Mouse (Mus musculus): ENCODE results near the gene Tanc2. TPM values are rescaled to one million over a fixed set of nuclear protein-coding genes. Genes with fewer than 3 reads are reported as not detected.

Gene Tanc2
- polyA plus RNA-seq, 1 experiment from 2014 or later, result 37.1 TPM

DNA sequence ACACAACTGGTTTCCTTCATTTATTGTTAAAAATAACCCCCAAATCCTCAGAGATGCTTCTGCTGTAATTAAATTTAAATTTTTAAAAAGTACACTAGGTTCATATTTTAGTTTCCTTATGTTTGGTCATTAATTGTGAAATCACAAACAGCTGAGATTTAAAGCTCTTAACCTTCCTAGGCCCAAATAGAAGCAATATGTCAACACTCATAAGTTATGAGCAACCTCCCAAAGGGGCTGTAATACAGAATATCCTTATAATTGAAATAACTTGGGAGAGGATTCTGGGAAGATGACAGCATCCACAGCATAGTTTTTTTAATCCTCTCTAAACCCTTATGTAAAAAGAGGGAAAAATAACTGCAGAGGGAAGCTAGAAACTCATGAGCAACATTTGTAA is 31.7 kb upstream of the Tanc2 start:
- Histone ChIP-seq H3K4me3 (ENCODE audit: low read length) (no peak overlapping the region), H3K36me3 (ENCODE audit: control insufficient read depth, insufficient read depth, low read length) (no peaks in the 10 kb centered on the region), H3K27ac (ENCODE audit: low read depth, low read length) (no peak overlapping the region), H3K27me3 (replicated peaks; ENCODE audit: control insufficient read depth, insufficient read depth, low read length) (no peaks in the 10 kb centered on the region), H3K9ac (ENCODE audit: low read depth, low read length) (no peak overlapping the region), H3K4me1 (ENCODE audit: control insufficient read depth, insufficient read depth, low read depth, low read length) (peaks cover 5% of the 10 kb centered on the region), H3K4me2 (ENCODE audit: low read length) (no peak overlapping the region), H3K9me3 (ENCODE audit: control insufficient read depth, low read length) (no peaks in the 10 kb centered on the region)
- no peak for ATAC-seq

DNA sequence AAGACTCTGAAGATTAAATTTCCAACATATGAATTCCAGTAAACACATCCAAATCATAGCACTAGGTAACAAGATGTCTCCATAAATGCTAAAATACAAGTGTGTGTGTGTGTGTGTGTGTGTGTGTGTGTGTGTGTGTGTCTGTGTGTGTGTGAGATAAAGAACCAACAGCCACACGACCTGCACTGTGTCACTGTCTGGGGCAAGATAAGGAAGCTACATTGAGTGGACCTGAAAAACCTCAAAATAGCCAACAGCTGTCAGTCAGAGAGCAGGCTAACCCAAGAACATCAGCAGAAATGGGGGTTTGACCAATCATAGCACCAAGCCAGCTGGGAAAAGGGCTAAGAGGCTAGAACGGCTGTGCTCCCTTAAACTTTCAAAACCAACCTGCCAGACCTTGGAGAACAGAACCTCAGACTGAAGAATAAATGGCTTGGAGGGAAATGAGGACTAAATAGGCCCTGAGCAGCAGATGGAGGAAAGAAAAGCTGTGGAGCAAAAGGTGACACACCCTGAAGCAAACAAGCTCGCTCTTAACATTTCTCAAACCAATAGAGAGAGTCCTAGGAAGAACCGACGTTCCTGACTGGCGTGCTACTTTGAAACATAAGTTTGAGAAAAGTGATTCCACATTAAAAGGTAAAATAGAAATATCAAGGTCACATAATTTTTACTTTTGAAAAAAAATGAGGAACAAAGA is 30.8 kb upstream of the Tanc2 start:
- no peak for ATAC-seq
- H3K27me3 ChIP-seq (replicated peaks; ENCODE audit: control insufficient read depth, insufficient read depth, low read length), result no peaks in the 10 kb centered on the region
- no peak overlapping the region for H3K9ac ChIP-seq (ENCODE audit: low read depth, low read length)
- no peak overlapping the region for H3K27ac ChIP-seq (ENCODE audit: low read depth, low read length)
- WGBS, result 92% methylated on average over 6 of the region's 6 CpGs
- H3K4me1 ChIP-seq (ENCODE audit: control insufficient read depth, insufficient read depth, low read depth, low read length), result peaks cover 5% of the 10 kb centered on the region
- no peaks in the 10 kb centered on the region for H3K36me3 ChIP-seq (ENCODE audit: control insufficient read depth, insufficient read depth, low read length)
- H3K4me3 ChIP-seq (ENCODE audit: low read length), result no peak overlapping the region
- no peaks in the 10 kb centered on the region for H3K9me3 ChIP-seq (ENCODE audit: control insufficient read depth, low read length)
- H3K4me2 ChIP-seq (ENCODE audit: low read length), result no peak overlapping the region

DNA sequence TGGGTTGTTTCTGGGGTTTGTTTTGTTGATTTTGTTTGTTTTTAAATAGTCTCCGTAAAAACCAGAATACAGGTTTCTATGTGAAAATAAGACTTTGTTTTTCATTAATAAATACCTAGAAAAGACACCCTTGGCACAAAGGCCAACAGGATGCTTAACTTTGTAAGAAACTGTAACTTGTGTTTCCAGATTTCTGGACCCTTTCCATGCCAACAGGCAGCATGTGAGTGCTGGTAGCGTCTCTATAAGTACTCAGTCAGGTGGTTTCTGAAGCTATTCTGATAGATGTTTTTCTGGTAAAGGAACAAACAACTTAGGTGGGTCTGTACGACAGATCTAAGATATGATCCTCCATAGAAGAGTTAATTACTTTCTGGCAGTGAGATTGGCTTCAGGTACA is 26.2 kb upstream of the Tanc2 start:
- Histone ChIP-seq H3K4me3 (ENCODE audit: low read length) (no peak overlapping the region), H3K36me3 (ENCODE audit: control insufficient read depth, insufficient read depth, low read length) (no peaks in the 10 kb centered on the region), H3K4me1 (ENCODE audit: control insufficient read depth, insufficient read depth, low read depth, low read length) (peaks cover 3% of the 10 kb centered on the region), H3K9ac (ENCODE audit: low read depth, low read length) (no peak overlapping the region), H3K27ac (ENCODE audit: low read depth, low read length) (no peak overlapping the region), H3K27me3 (replicated peaks; ENCODE audit: control insufficient read depth, insufficient read depth, low read length) (no peaks in the 10 kb centered on the region), H3K9me3 (ENCODE audit: control insufficient read depth, low read length) (no peaks in the 10 kb centered on the region), H3K4me2 (ENCODE audit: low read length) (no peak overlapping the region)
- no peak for ATAC-seq
- 90% methylated on average over 3 of the region's 3 CpGs for WGBS

DNA sequence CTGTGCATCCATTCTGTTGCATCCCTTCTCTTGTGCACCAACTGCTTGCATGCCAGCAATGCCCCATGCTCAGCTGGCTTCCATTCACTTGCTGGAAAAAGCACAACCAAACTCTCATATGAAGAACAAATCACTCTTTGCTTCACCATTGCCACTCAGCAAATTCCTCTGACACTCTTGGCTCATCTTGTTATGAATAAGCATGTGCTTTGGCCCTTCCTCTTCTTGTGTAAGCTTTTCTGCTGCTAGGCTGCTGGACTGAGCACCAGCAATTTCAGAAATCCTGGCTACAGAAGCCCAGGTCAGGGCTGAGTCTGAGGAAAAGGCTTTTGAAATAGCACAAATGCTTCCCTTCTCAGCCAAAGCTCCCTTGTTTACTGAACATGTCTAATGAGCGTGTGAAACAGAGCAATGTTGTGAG is 22.6 kb upstream of the Tanc2 start:
- ATAC-seq, result peak; percentile 63; the same call in 1 of the 2 replicates

DNA sequence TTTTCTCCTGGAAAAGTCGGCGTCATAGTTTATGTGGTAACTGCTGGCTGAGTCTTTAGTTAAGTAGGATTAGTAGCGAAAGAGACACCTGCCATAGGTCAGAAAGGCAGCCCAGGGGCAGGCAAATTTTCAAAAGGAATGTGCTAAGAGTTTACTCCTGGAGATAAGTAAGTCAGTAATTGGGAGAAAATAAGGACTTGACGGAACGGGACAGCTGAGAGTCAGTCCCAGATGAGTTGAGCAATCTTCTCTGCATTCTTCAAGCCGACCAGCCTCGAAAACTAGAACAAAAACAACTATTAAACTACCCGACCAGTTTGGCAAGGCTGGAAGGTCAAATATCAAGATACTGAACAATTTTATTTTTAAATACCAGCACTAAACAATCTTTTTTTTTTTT is 17.8 kb upstream of the Tanc2 start:
- no peak overlapping the region for H3K4me2 ChIP-seq (ENCODE audit: low read length)
- H3K4me1 ChIP-seq (ENCODE audit: control insufficient read depth, insufficient read depth, low read depth, low read length), result peaks cover under 1% of the 10 kb centered on the region; the same call in 1 of the 2 replicates
- H3K27ac ChIP-seq (ENCODE audit: low read depth, low read length), result no peak overlapping the region
- H3K9ac ChIP-seq (ENCODE audit: low read depth, low read length), result no peak overlapping the region
- H3K9me3 ChIP-seq (ENCODE audit: control insufficient read depth, low read length), result no peaks in the 10 kb centered on the region
- H3K4me3 ChIP-seq (ENCODE audit: low read length), result no peak overlapping the region
- no peaks in the 10 kb centered on the region for H3K36me3 ChIP-seq (ENCODE audit: control insufficient read depth, insufficient read depth, low read length)
- 78% methylated on average over 8 of the region's 8 CpGs for WGBS
- no peaks in the 10 kb centered on the region for H3K27me3 ChIP-seq (replicated peaks; ENCODE audit: control insufficient read depth, insufficient read depth, low read length)
- ATAC-seq, result no peak

More for the DNA sequence above, 22.6 kb upstream of the Tanc2 start:
- H3K36me3 ChIP-seq (ENCODE audit: control insufficient read depth, insufficient read depth, low read length), result no peaks in the 10 kb centered on the region
- 66% methylated on average over 1 of the region's 1 CpGs for WGBS
- H3K4me2 ChIP-seq (ENCODE audit: low read length), result no peak overlapping the region
- H3K4me1 ChIP-seq (ENCODE audit: control insufficient read depth, insufficient read depth, low read depth, low read length), result peaks cover 3% of the 10 kb centered on the region
- no peaks in the 10 kb centered on the region for H3K9me3 ChIP-seq (ENCODE audit: control insufficient read depth, low read length)
- no peak overlapping the region for H3K4me3 ChIP-seq (ENCODE audit: low read length)
- H3K9ac ChIP-seq (ENCODE audit: low read depth, low read length), result no peak overlapping the region
- H3K27me3 ChIP-seq (replicated peaks; ENCODE audit: control insufficient read depth, insufficient read depth, low read length), result no peaks in the 10 kb centered on the region
- H3K27ac ChIP-seq (ENCODE audit: low read depth, low read length), result peak overlapping the region; percentile 49

DNA sequence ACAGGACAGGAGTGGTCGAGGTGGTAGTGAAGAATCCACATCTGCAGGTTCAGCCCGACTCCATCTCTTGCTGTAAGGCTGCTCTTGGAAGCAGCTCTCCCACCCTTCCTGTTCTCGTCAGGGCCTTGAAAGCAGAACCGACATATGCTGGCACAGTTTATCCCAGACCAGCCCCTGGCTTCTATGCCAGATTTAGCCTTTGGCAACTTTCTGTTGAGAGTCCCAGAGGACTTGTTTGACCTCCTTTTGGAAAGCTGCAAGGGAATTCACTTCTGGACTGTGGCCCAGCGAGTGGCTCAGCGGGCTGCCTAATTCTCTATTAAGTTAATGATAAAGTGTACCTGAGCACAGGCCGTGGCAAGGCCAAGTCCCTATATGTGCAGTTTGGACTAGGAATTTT is 15.5 kb upstream of the Tanc2 start:
- no peak overlapping the region for H3K4me3 ChIP-seq (ENCODE audit: low read length)
- no peaks in the 10 kb centered on the region for H3K4me1 ChIP-seq (ENCODE audit: control insufficient read depth, insufficient read depth, low read depth, low read length)
- H3K9ac ChIP-seq (ENCODE audit: low read depth, low read length), result no peak overlapping the region
- no peaks in the 10 kb centered on the region for H3K27me3 ChIP-seq (replicated peaks; ENCODE audit: control insufficient read depth, insufficient read depth, low read length)
- no peaks in the 10 kb centered on the region for H3K36me3 ChIP-seq (ENCODE audit: control insufficient read depth, insufficient read depth, low read length)
- peak; percentile 14; the same call in 1 of the 2 replicates for ATAC-seq
- H3K9me3 ChIP-seq (ENCODE audit: control insufficient read depth, low read length), result no peaks in the 10 kb centered on the region
- no peak overlapping the region for H3K4me2 ChIP-seq (ENCODE audit: low read length)
- WGBS, result 35% methylated on average over 7 of the region's 7 CpGs
- H3K27ac ChIP-seq (ENCODE audit: low read depth, low read length), result no peak overlapping the region

DNA sequence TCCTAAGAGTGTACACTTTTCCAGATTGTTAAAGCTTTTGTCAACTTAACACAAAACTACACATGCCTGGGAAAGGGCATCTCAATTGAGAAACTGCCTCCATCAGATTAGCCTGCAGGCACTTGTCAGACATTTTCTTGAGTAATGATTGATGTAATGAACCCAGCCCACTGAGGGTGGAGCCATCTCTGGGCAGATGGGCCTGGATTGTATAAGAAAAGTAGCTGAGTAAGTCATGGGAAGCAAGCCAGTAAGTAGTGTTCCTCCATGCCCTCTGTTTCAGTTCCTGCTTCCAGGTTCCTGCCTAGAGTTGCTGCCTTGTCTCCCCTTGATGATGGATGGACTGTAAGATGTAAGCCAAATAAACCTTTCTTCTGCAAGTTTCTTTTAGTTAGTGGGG is 12.6 kb upstream of the Tanc2 start:
- no peak overlapping the region for H3K27ac ChIP-seq (ENCODE audit: low read depth, low read length)
- 0 out of 2 replicates have a peak, but pooled peaks cover 2% of the 10 kb centered on the region for H3K9me3 ChIP-seq (ENCODE audit: control insufficient read depth, low read length)
- H3K9ac ChIP-seq (ENCODE audit: low read depth, low read length), result no peak overlapping the region
- no peak overlapping the region for H3K4me3 ChIP-seq (ENCODE audit: low read length)
- H3K27me3 ChIP-seq (replicated peaks; ENCODE audit: control insufficient read depth, insufficient read depth, low read length), result no peaks in the 10 kb centered on the region
- H3K4me1 ChIP-seq (ENCODE audit: control insufficient read depth, insufficient read depth, low read depth, low read length), result no peaks in the 10 kb centered on the region
- H3K4me2 ChIP-seq (ENCODE audit: low read length), result no peak overlapping the region
- H3K36me3 ChIP-seq (ENCODE audit: control insufficient read depth, insufficient read depth, low read length), result no peaks in the 10 kb centered on the region
- no peak for ATAC-seq

DNA sequence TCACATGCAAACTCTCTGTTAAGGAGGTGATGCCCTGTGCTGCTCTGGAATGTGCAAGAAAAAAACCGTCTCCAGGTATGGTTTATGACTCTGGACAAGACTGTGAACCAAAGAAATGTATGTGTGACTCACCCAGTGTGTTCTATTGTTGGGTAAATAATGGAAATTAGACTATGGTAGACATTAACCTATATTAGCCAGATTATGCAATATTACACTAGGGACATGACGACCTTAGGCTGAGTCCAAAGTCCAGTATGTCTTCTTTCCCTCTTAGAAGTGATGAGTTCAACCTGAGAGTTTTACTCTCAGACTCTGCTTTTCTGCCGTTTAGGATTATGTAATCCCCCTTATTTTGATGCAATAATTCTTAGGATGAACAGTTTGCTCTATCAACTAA is 7.8 kb upstream of the Tanc2 start:
- H3K4me3 ChIP-seq (ENCODE audit: low read length), result no peak overlapping the region
- H3K27ac ChIP-seq (ENCODE audit: low read depth, low read length), result no peak overlapping the region
- WGBS, result 88% methylated on average over 3 of the region's 3 CpGs
- H3K9me3 ChIP-seq (ENCODE audit: control insufficient read depth, low read length), result 0 out of 2 replicates have a peak, but pooled peaks cover 2% of the 10 kb centered on the region
- no peaks in the 10 kb centered on the region for H3K4me1 ChIP-seq (ENCODE audit: control insufficient read depth, insufficient read depth, low read depth, low read length)
- H3K27me3 ChIP-seq (replicated peaks; ENCODE audit: control insufficient read depth, insufficient read depth, low read length), result no peaks in the 10 kb centered on the region
- ATAC-seq, result no peak
- H3K4me2 ChIP-seq (ENCODE audit: low read length), result no peak overlapping the region
- H3K36me3 ChIP-seq (ENCODE audit: control insufficient read depth, insufficient read depth, low read length), result no peaks in the 10 kb centered on the region
- H3K9ac ChIP-seq (ENCODE audit: low read depth, low read length), result no peak overlapping the region

DNA sequence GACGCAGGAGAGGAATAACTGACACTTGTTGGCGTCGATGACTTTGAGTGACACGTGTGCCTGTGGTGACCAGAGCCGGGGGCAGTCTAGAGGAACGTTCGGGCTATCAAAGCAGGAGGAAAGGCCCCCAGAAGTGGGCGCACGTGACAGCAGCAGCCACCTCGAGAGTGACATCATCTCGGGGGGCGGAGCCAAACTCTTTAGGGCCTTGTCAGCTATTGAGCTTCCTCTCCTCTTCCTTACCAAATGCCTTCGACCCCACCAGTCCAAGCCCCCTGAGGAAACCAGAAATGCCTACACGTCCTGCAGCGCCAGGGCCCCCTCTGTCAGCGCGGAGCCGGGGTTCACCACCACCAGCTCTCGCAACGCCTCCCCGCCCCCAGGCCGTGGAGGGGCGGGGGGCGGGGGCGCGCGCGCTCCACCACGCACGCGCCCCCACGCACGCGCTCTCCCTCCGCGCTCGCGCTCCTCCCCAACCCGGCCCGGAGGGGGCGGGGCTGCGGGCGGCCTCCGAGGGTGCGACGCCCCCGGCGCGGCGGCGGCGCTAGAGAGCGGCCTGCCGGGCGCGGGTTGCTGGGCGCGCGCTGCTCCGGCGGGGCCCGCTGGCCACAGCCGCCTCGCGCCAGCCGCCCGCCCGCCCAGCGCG is 432 bp upstream of the Tanc2 start:
- peak overlapping the region; percentile 96 for H3K9ac ChIP-seq (ENCODE audit: low read depth, low read length)
- peak overlapping the region; percentile 65 for H3K4me2 ChIP-seq (ENCODE audit: low read length)
- peak; percentile 93 for ATAC-seq
- WGBS, result 0% methylated on average over 52 of the region's 70 CpGs
- H3K27me3 ChIP-seq (replicated peaks; ENCODE audit: control insufficient read depth, insufficient read depth, low read length), result no peaks in the 10 kb centered on the region
- H3K9me3 ChIP-seq (ENCODE audit: control insufficient read depth, low read length), result no peaks in the 10 kb centered on the region
- peaks cover 5% of the 10 kb centered on the region; the same call in 1 of the 2 replicates for H3K4me1 ChIP-seq (ENCODE audit: control insufficient read depth, insufficient read depth, low read depth, low read length)
- H3K4me3 ChIP-seq (ENCODE audit: low read length), result peak overlapping the region; percentile 95
- peak overlapping the region; percentile 97 for H3K27ac ChIP-seq (ENCODE audit: low read depth, low read length)
- no peaks in the 10 kb centered on the region for H3K36me3 ChIP-seq (ENCODE audit: control insufficient read depth, insufficient read depth, low read length)
